ENCODE assay signal across 11 mouse cellular contexts in the genomic region with DNA sequence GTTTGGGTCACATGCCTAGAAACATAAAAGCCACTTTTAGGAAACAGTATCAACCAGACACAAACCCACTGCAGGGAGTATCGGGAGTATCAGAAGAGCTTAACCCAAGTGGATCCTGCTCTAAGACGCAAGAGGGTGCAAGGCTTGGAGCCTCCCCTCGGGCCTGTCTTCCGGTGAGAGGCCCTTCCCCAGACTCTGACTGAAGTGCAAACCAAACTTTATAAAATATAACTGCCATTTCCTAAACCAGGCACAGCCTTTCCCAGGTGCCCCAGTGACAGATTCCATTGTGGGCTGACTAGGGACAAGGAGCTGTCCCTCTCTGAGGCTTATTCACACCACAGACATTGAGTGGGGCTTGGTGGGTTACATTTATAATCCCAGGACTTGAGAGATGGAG. TPM values are rescaled to one million over a fixed set of nuclear protein-coding genes. Genes with fewer than 3 reads are reported as not detected.
DNase-seq lines count a peak whose midpoint lies in the region; ATAC-seq and TF ChIP-seq lines count a peak whose summit lies in the region.
"Had no signal": no experiment of that assay in that cellular context is flagged by ENCODE, and none has a peak within 500 bp of the region (broad histone marks: within the 10 kb centered on the region; RNA-seq: fewer than 3 reads in every experiment).

No protein-coding gene starts in this region.

- H3K9ac ChIP-seq in heart, adult 2 months (ENCODE audit: low read depth, low read length): peak overlapping the region; percentile 24; the same call in 1 of the 2 replicates
- no peak overlapping the region for H3K9ac ChIP-seq in liver, adult 2 months (ENCODE audit: low read depth, low read length)
- H3K9ac ChIP-seq in intestine, postnatal 0 days (ENCODE audit: low read depth, low read length): no peak overlapping the region
- H3K9ac ChIP-seq in stomach, postnatal 0 days (ENCODE audit: low read length): no peak overlapping the region
- H3K9ac ChIP-seq: liver, embryonic 14.5 days; neural tube, embryonic 13.5 days had no signal

- no peaks in the 10 kb centered on the region for H3K79me2 ChIP-seq in heart, adult 2 months (replicated peaks; ENCODE audit: control insufficient read depth, insufficient read depth, low read length)
- H3K79me2 ChIP-seq in liver, adult 2 months (ENCODE audit: control insufficient read depth, insufficient read depth, low read length): no peaks in the 10 kb centered on the region

- no peak for DNase-seq in heart, adult 2 months
- no peak for DNase-seq in heart, postnatal 25 days (ENCODE audit: low spot score)
- no peak for DNase-seq in liver, adult 2 months (ENCODE audit: extremely low read depth, low read depth, low spot score)
- DNase-seq in liver: no peak
- no peak for DNase-seq in stomach, postnatal 0 days (ENCODE audit: low spot score)
- DNase-seq in right cerebral cortex, postnatal 36 days (ENCODE audit: low spot score in 2 of 2): no peak
- DNase-seq in neural tube, embryonic 10.5 days (ENCODE audit: extremely low spot score, low spot score): no peak
- DNase-seq: cerebellum, adult 2 months had no signal

- H3K4me2 ChIP-seq in intestine, postnatal 0 days (replicated peaks; ENCODE audit: low read depth): 0 out of 2 replicates have a peak overlapping the region, but pooled peaks have one; percentile 21
- H3K4me2 ChIP-seq in stomach, postnatal 0 days (replicated peaks; ENCODE audit: low read depth): no peak overlapping the region
- H3K4me2 ChIP-seq: neural tube, embryonic 13.5 days had no signal

- 64% methylated on average over 4 of the region's 4 CpGs for WGBS in heart, adult 2 months
- 82% methylated on average over 4 of the region's 4 CpGs for WGBS in liver, adult 2 months
- WGBS in intestine, postnatal 0 days: 57% methylated on average over 4 of the region's 4 CpGs
- WGBS in stomach, postnatal 0 days: 51% methylated on average over 4 of the region's 4 CpGs

- no peak for TF ChIP-seq POLR2A in heart, adult 2 months (IDR thresholded peaks at IDR 0.05; ENCODE audit: insufficient read depth, low read depth, low read length)
- no peak for TF ChIP-seq POLR2A in liver, adult 2 months (IDR thresholded peaks at IDR 0.05; ENCODE audit: extremely low read depth, insufficient read depth, low read length)

- no peaks in the 10 kb centered on the region for H3K27me3 ChIP-seq in heart, adult 2 months (ENCODE audit: control insufficient read depth, insufficient read depth, low read length)
- H3K27me3 ChIP-seq in liver, adult 2 months (ENCODE audit: control insufficient read depth, insufficient read depth, low read length): no peaks in the 10 kb centered on the region
- no peaks in the 10 kb centered on the region for H3K27me3 ChIP-seq in intestine, postnatal 0 days (replicated peaks; ENCODE audit: control insufficient read depth, insufficient read depth, low read length)
- no peaks in the 10 kb centered on the region for H3K27me3 ChIP-seq in stomach, postnatal 0 days (ENCODE audit: control insufficient read depth, insufficient read depth, low read length)
- H3K27me3 ChIP-seq: neural tube, embryonic 13.5 days had no signal

- no peak for TF ChIP-seq EP300 in heart, adult 2 months (IDR thresholded peaks at IDR 0.05; ENCODE audit: insufficient read depth, low read depth, low read length)
- no peak for TF ChIP-seq EP300 in stomach, postnatal 0 days (optimal IDR thresholded peaks at IDR 0.05)

- no peak for ATAC-seq in intestine, postnatal 0 days
- no peak for ATAC-seq in stomach, postnatal 0 days (ENCODE audit: low FRiP score, low TSS enrichment)

- TF ChIP-seq CTCF in heart, adult 2 months (IDR thresholded peaks at IDR 0.05): no peak
- TF ChIP-seq CTCF in liver, adult 2 months (IDR thresholded peaks at IDR 0.05; ENCODE audit: low read depth, low read length): no peak
- no peak for TF ChIP-seq CTCF in intestine, postnatal 0 days (IDR thresholded peaks at IDR 0.05; ENCODE audit: low read depth)
- no peak for TF ChIP-seq CTCF in stomach, postnatal 0 days (IDR thresholded peaks at IDR 0.05; ENCODE audit: low read depth)

- H3K27ac ChIP-seq in heart, adult 2 months: peak overlapping the region; percentile 67
- peak overlapping the region; percentile 31 for H3K27ac ChIP-seq in liver, adult 2 months (replicated peaks; ENCODE audit: insufficient read depth, low read depth, low read length)
- 0 out of 2 replicates have a peak overlapping the region, but pooled peaks have one; percentile 21 for H3K27ac ChIP-seq in intestine, postnatal 0 days (ENCODE audit: low read depth, low read length)
- peak overlapping the region; percentile 58; the same call in 1 of the 2 replicates for H3K27ac ChIP-seq in stomach, postnatal 0 days (replicated peaks)
- H3K27ac ChIP-seq: liver, embryonic 14.5 days had no signal

- intact Hi-C loops in heart, adult 2 months (cut with DNase I): no loop called here
- intact Hi-C loops in heart, postnatal 25 days (cut with DNase I): no loop called here

- no peaks in the 10 kb centered on the region for H3K36me3 ChIP-seq in heart, adult 2 months (ENCODE audit: control insufficient read depth, insufficient read depth, low read length)
- no peaks in the 10 kb centered on the region for H3K36me3 ChIP-seq in liver, adult 2 months (ENCODE audit: control insufficient read depth, insufficient read depth, low read length)
- H3K36me3 ChIP-seq in intestine, postnatal 0 days (ENCODE audit: control insufficient read depth, insufficient read depth): peaks cover 95% of the 10 kb centered on the region
- H3K36me3 ChIP-seq in stomach, postnatal 0 days (ENCODE audit: control insufficient read depth, insufficient read depth, low read length): peaks cover 12% of the 10 kb centered on the region; the same call in 1 of the 2 replicates

- H3K4me3 ChIP-seq in heart, adult 2 months: no peak overlapping the region
- no peak overlapping the region for H3K4me3 ChIP-seq in liver, adult 2 months (ENCODE audit: insufficient read depth, low read depth, low read length)
- no peak overlapping the region for H3K4me3 ChIP-seq in intestine, postnatal 0 days (ENCODE audit: low read depth, low read length)
- H3K4me3 ChIP-seq in stomach, postnatal 0 days (ENCODE audit: low read depth, low read length): no peak overlapping the region
- H3K4me3 ChIP-seq: neural tube, embryonic 13.5 days had no signal

- peaks cover 14% of the 10 kb centered on the region for H3K4me1 ChIP-seq in heart, adult 2 months (ENCODE audit: control insufficient read depth, insufficient read depth, low read length)
- H3K4me1 ChIP-seq in liver, adult 2 months (ENCODE audit: control insufficient read depth, insufficient read depth, low read length): peaks cover 3% of the 10 kb centered on the region; the same call in 1 of the 2 replicates
- H3K4me1 ChIP-seq in intestine, postnatal 0 days (replicated peaks; ENCODE audit: control insufficient read depth, insufficient read depth, low read length): 0 out of 2 replicates have a peak, but pooled peaks cover 3% of the 10 kb centered on the region
- H3K4me1 ChIP-seq in stomach, postnatal 0 days (replicated peaks; ENCODE audit: control insufficient read depth, insufficient read depth): no peaks in the 10 kb centered on the region
- H3K4me1 ChIP-seq: neural tube, embryonic 13.5 days had no signal

- no peaks in the 10 kb centered on the region for H3K9me3 ChIP-seq in intestine, postnatal 0 days (ENCODE audit: control insufficient read depth)
- H3K9me3 ChIP-seq in stomach, postnatal 0 days (ENCODE audit: control insufficient read depth, low read length): no peaks in the 10 kb centered on the region
- H3K9me3 ChIP-seq: neural tube, embryonic 13.5 days had no signal

RNA-seq across cellular contexts. Expression of gene Lgals9, which starts 38.1 kb away (rescaled TPM):
- 10 to 100 TPM; 20.7 to 23.1 TPM for total RNA-seq in heart, adult 2 months (2021)
- polyA plus RNA-seq in heart, adult 2 months (2012; rRNA removed): 49.5 and 93.4 TPM in 2 replicates
- total RNA-seq in heart, postnatal 25 days (2021): 10 to 100 TPM; 24.0 to 25.3 TPM
- total RNA-seq in liver, adult 2 months (2014; rRNA removed): 175 and 236 TPM in 2 replicates
- polyA plus RNA-seq in liver, adult 2 months (2012; rRNA removed): 1,032 and 1,086 TPM in 2 replicates
- polyA plus RNA-seq in intestine, postnatal 0 days (2015; fragmentation: Nextera tagmentation; extraction: Ambion mirVana): 526 and 586 TPM in 2 replicates
- polyA plus RNA-seq in stomach, postnatal 0 days (2015; fragmentation: Nextera tagmentation; extraction: Ambion mirVana): 412 and 435 TPM in 2 replicates
